Mouse (Mus musculus): ENCODE results near the gene Pacrg.
A peak's percentile ranks its signal among the peaks of the same experiment; 100 is the strongest.

Pacrg gene

DNA sequence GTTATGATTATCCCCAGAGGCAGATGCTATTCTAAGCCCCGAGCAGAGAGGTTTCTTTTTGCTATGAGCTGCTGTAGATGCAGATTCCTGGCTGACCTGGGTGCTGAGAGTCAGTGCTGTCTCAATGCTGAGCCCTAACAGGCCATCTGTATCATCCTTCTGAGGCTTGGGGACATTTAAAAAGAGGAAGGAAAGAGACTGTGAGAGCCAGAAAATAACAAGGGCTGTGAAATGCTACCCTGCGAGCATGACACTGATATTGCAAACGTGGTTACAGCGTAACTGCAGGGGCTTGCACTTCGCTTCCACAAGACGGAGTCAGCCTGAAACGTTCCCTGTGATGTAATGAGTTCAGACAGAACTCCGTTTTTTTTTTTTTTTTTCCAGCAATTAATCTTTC is 281.4 kb downstream of the Pacrg start:
- no peak for DNase-seq (ENCODE audit: inconsistent age in 2 of 2, low spot score in 1 of 2)

DNA sequence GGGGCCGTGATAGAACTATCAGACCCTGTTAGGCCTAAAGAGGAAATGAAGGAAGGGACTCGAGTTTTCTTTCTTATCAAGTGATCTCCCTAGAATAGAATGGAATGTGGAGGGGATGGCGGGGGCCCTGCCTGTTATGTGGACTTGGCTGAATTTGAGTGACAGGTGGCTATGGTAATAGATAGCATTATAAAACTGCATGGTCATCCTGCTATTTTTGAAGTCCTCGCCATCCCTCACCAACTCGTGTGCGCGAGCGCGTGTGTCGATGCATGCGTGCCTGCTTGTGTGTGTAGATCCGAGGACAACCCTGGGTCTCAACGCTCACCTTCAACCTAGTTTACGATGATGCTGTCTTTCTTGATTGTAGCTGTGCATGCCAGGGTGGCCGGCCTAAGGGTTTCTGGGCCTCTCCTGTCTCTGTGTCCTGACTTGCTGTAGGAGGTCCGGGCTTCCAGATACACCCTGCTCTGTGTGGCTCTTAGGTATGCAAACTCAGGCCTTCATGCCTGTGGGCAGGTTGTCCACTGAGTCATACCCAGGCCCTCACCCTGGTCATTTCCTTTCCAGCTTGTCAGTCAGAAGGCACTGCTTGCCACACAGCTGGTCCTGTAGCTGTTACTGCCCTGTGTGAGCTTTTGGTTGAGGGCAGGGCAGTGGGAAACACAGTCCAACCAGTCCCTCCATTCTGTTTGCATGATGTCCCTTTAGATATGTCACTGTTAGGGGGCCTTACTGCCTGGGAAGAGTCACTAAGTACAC is 287.6 kb downstream of the Pacrg start:
- DNase-seq (ENCODE audit: inconsistent age in 2 of 2, low spot score in 1 of 2): no peak

- no peak for DNase-seq (ENCODE audit: inconsistent age in 2 of 2, low spot score in 1 of 2)
Measured at GRCm38 (mm10) chr17:10550781-10551520, 289.2 kb downstream of the Pacrg start.

- no peak for DNase-seq (ENCODE audit: inconsistent age in 2 of 2, low spot score in 1 of 2)
Measured at GRCm38 (mm10) chr17:10549825-10550224, 290.3 kb downstream of the Pacrg start.

DNA sequence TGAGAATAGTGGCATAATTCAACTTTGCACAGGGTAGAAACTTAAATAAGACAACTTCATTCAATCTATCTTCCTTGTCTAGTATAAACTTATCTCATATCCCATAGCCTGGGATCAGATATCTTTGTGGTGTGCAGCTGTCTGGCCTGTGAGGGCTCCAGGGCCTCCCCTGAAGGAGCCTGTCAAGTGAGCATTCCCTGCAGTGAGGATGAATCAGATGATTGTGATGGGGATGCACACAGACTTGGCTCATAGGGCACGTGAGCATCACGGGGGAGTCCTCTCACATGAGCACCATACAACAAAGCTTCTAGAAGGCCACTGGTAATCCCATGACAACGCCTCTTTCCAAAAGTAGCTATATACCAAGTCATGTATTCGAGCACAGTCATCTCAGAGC is 291.1 kb downstream of the Pacrg start:
- DNase-seq (ENCODE audit: inconsistent age in 2 of 2, low spot score in 1 of 2): no peak

DNA sequence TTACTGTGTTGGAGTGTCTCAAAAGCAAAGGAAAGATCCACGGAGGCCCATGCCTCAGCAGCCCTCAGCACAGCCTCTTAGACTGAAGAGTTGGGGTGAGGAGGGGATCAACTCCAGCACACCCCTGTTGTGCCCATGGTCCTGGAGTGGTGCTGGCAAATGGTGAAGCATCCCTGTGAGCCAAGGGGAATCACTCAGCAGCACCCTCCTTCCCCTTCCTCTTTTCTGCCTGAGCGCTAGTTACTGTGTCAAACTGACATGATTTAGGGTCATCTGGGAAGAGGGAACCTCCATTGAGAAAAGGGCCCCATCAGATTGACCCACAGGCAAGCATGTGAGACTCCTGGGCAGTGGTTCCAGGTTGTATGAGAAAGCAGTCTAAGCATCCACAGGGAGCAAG is 299.3 kb downstream of the Pacrg start:
- DNase-seq (ENCODE audit: inconsistent age in 2 of 2, low spot score in 1 of 2): no peak

DNA sequence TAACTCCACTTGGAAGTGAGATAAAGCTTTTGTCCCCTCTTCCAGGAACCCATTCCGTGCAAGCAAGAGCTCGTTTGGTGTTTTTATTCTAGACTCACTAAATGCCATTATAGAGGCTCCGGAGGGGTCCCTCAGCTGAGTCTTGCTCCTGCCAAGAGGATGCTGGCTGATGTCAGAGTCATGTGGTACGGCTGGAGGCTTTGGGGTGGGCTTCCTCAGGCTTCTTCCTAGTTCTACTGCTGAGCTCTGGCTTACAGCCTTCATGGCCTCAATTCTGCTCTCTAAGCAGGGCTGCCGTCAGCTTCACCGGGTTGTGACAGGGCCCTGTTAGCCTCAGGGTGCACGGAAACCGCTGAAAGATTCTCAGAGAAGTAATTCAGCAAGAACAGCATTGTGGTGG is 305.9 kb downstream of the Pacrg start:
- no peak for DNase-seq (ENCODE audit: inconsistent age in 2 of 2, low spot score in 1 of 2)

- DNase-seq (ENCODE audit: inconsistent age in 2 of 2, low spot score in 1 of 2): no peak
Measured at GRCm38 (mm10) chr17:10533461-10533860, 306.6 kb downstream of the Pacrg start.

- DNase-seq (ENCODE audit: inconsistent age in 2 of 2, low spot score in 1 of 2): peak; percentile 33 to 70
Measured at GRCm38 (mm10) chr17:10531024-10531423, 309.1 kb downstream of the Pacrg start.

DNA sequence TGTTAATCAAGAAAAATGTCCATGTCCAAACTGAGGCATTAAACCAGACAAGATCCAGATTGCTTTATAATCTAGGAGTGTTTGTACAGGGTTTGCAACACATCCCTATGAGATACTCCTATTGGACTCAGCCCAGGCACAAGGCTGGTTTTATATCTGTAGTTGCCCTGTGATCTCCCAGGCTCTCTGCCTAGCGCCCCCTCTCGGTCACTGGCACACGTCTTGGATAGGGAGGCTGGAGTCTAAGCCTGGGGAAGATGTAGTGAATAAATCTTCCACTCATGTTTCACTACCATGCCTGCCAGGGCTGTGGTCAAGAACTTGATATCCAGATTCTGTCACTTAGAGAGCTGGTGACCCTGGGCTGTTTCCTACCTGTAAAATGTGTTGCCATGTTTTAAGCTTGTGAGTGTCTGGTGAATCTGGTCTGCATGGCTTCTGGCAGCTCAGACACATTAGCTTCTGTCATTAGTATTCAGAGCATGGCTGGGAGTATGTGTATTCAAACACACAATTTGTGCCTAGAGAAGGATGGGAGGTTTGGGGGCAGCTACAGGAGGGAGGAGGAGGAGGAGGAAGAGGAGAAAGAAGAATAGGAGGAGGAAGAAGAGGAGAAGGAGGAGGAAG is 310.7 kb downstream of the Pacrg start:
- peak; percentile 14 to 34 for DNase-seq (ENCODE audit: inconsistent age in 2 of 2, low spot score in 1 of 2)

- no peak for DNase-seq (ENCODE audit: inconsistent age in 2 of 2, low spot score in 1 of 2)
Measured at GRCm38 (mm10) chr17:10521282-10521681, 318.8 kb downstream of the Pacrg start.

DNA sequence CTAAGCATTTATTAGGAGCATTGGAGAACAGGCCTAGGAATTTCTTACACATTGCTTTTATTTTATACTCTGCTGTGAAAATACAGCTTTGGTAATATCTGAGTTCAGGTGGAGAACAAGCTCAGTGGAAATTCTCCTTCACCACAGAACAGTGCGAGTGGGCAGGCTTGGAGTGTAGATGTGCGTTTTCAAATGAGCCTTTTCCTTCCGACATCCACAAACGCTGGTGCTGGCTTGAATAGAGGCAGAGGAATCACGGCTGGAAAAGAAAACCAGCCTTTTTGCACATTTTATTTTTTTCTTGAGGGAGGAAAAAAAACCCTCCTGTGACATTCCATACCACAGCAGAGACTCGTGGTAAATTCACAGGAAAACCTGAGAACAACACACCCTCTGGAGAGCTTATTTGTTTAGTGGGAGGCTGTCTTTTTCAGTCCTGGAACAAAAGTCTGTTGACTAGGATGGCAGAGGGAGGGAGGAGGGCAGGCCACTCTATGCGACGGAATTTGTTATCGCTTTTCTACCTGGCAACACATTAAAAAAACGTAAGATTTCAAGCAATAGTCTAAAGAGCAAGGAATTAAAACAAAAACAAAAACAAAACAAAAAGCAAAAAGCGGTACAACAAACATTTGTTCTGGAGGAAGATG is 320.5 kb downstream of the Pacrg start:
- no peak for DNase-seq (ENCODE audit: inconsistent age in 2 of 2, low spot score in 1 of 2)

GRCm38 (mm10) chr17:10514812-10515211 is 325.3 kb downstream of the Pacrg start:
- no peak for DNase-seq (ENCODE audit: inconsistent age in 2 of 2, low spot score in 1 of 2)

DNA sequence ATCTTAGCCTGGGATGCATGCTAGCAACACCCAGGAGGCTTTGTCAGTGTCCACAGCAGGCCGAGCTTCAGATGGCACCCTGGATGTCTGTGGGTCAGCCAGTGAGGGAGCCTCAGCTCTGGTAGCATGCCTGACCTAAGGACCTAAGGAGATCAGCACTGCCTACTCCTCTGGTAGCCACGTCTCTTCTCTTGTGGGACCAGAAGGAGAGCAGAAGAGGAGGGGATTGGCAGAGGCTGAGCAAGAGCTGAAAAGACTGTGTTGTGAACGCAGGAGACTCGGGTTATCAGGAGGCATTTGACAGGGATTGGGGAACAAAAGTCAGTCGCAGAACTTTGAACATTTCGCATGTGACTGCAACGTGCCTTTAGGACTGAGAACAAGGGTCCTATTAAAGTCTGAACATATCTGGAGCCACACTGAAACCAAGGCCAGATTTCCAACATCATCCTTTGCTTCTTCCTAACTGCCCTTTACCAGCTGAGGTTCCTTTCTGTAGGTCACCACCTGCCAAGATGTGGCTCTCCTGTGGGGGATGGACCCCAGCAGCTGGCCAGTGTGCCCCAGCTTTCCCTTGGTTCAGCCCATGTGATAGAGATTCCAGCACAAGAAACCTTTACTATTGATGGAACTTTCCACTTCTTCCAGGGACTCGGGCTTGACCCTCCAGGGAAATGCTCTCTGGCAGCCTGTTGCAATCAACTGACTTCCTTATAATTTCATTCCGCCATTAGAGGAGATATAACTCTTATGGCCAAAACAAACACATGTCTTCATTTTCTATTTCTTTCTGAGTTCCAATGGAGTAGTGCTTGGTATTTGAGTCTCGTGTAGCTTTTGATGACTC is 329.0 kb downstream of the Pacrg start:
- peak in 1 of 2 experiments; percentile 37 for DNase-seq (ENCODE audit: inconsistent age in 2 of 2, low spot score in 1 of 2)

GRCm38 (mm10) chr17:10510467-10510866 is 329.6 kb downstream of the Pacrg start:
- peak in 1 of 2 experiments; percentile 31 for DNase-seq (ENCODE audit: inconsistent age in 2 of 2, low spot score in 1 of 2)

DNA sequence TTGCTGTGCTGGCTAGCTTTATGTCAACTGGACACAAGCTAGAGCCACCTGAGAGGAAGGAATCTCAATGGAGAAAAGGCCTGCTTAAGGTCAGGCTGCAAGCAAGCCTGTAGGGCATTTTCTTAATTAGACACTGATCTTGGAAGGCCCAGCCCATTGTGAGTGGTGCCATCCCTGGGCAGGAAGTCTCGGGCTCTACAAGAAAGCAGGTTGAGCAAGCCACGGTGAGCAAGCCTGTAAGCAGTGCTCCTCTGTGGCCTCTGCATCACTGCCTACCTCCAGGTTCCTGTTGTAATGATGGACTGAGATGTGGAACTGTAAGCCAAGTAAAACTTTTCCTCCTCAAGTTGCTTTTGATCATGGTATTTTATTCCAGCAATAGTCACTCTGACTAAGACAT is 332.0 kb downstream of the Pacrg start:
- no peak for DNase-seq (ENCODE audit: inconsistent age in 2 of 2, low spot score in 1 of 2)

DNA sequence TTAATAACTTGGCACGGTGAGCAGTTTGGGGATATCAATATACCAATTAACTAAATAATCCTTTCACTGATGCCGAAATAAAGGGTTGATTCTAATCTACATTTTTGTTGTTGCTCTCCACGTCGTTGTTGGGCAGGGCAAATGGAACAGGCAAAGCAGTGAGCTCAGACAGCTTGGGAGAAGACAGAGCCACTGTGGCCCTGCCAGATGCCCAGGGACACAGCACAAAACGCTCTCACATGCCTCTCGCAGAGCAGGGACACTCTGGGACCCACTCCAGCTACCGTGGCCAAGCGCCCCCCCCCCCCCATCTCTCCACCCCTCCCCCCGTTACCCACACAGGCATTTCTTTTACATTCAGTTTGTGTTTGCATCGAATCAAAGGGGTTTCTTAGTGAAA is 332.6 kb downstream of the Pacrg start:
- DNase-seq (ENCODE audit: inconsistent age in 2 of 2, low spot score in 1 of 2): no peak

- no peak for DNase-seq (ENCODE audit: inconsistent age in 2 of 2, low spot score in 1 of 2)
Measured at GRCm38 (mm10) chr17:10506896-10507295, 333.2 kb downstream of the Pacrg start.

DNA sequence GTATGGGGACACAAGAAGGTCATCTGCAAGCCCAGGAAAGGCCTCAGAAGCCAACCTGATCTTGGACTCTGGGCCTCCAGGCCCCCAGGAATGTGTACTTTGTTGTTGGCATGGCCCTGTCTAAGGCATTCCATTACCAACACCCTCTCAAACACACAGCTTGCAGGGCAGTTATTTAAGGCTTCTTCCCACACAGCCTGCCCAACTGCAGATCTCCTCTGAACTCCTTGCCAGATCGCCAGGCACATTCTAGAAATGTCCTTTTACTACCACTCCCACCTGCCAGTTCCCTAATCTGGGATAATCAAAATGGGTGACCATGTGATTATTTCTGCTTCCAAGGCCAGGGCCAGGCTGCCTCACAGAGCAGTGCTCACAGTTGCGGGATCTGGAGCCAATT is 338.7 kb downstream of the Pacrg start:
- no peak for DNase-seq (ENCODE audit: inconsistent age in 2 of 2, low spot score in 1 of 2)

DNA sequence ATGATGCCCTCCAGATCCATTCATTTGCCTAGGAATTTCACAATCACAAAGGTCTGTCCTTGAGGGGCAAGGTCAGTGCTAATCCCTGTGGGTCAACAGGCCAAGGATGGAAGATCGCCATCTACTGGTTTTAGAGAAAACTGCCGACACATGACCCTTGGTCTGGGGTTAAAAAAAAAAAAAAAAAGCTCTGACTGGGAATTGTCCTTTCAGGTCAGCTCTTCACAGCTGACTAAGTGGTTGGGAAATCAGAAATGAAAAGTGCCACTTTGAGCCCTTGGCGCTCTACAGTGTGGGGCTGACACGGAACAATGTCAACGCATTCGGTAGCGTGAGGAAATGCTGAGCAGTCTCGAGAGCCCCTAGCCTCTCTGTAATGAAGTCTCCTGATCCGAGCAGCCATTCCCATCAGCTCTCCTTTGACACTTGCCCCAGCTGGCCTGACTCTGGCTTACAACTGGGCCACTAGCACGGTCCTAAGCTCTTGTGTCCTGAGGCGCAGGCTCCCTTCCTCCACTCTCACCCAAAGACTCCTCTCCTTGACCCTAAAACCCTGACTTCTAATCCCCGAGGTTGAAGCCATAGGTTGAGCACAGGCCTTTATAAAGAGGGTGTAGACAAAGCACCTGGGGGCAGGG is 339.2 kb downstream of the Pacrg start:
- peak in 1 of 2 experiments; percentile 76 for DNase-seq (ENCODE audit: inconsistent age in 2 of 2, low spot score in 1 of 2)
